ENCODE assay signal across 14 mouse cellular contexts in the genomic region with DNA sequence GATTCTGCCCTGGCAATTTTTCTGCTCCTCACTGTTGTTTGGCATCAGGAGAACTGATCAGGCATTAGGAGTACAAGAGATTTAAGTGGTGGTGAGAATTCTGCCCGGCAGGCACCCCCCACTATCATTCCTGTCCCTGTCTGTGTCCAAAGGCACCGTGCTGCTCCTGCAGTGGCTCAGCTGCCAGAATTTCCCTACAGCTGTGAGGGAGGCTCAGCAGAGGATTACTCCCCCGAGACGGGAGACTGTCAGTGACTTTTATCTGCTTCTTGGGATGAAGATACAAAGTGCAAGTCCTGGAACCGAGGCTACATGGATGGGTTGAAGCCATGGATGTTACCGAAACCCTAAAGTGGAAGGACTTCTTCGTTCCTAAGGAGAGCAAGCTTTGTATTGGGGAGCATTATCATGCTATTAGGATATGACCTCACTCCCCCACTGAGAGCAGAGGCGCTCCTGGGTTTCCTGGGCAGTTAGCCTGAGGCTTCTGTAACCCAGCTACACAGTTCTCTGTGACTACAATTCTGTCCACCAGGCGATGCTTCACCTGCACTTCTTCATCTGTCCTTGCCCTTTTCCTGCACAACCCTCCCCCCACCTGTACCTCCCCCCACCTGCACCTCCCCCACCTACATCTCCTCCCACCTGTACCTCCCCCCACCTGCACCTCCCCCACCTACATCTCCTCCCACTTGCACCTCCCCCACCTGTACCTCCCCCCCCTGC.
A peak's percentile ranks its signal among the peaks of the same experiment; 100 is the strongest.
DNase-seq lines count a peak whose midpoint lies in the region; ATAC-seq and TF ChIP-seq lines count a peak whose summit lies in the region.
"Had no signal": no experiment of that assay in that cellular context is flagged by ENCODE, and none has a peak within 500 bp of the region (broad histone marks: within the 10 kb centered on the region; RNA-seq: fewer than 3 reads in every experiment).

No protein-coding gene starts in this region.

- H3K9me3 ChIP-seq in intestine, embryonic 14.5 days (ENCODE audit: control insufficient read depth, low read length) = no peaks in the 10 kb centered on the region
- H3K9me3 ChIP-seq in intestine, embryonic 15.5 days = no peaks in the 10 kb centered on the region
- H3K9me3 ChIP-seq in forebrain, embryonic 15.5 days = no peaks in the 10 kb centered on the region
- no peaks in the 10 kb centered on the region for H3K9me3 ChIP-seq in midbrain, postnatal 0 days (ENCODE audit: low read length)

- no peak overlapping the region for H3K4me3 ChIP-seq in intestine, embryonic 14.5 days (ENCODE audit: low read depth, low read length)
- H3K4me3 ChIP-seq in intestine, embryonic 15.5 days (replicated peaks) = no peak overlapping the region
- no peak overlapping the region for H3K4me3 ChIP-seq in forebrain, embryonic 15.5 days
- no peak overlapping the region for H3K4me3 ChIP-seq in midbrain, postnatal 0 days (ENCODE audit: low read depth, low read length)
- H3K4me3 ChIP-seq: left cerebral cortex, adult 2 months had no signal

- no peak for ATAC-seq in intestine, embryonic 14.5 days (replicated peaks; ENCODE audit: low FRiP score, low TSS enrichment, low read depth)
- no peak for ATAC-seq in intestine, embryonic 15.5 days
- no peak for ATAC-seq in forebrain, embryonic 15.5 days (replicated peaks)
- peak; percentile 24; the same call in 1 of the 2 replicates for ATAC-seq in midbrain, postnatal 0 days (ENCODE audit: low FRiP score)
- ATAC-seq: intestine, postnatal 0 days had no signal

- no peak; the same call in 1 of the 2 replicates for TF ChIP-seq CTCF in midbrain, postnatal 0 days (IDR thresholded peaks at IDR 0.05)

- no peak overlapping the region for H3K4me2 ChIP-seq in intestine, embryonic 14.5 days (ENCODE audit: low read length)
- no peak overlapping the region for H3K4me2 ChIP-seq in intestine, embryonic 15.5 days (replicated peaks)
- no peak overlapping the region for H3K4me2 ChIP-seq in forebrain, embryonic 15.5 days (replicated peaks)
- peak overlapping the region; percentile 4; the same call in 1 of the 2 replicates for H3K4me2 ChIP-seq in midbrain, postnatal 0 days (ENCODE audit: low read depth, low read length, poor library complexity, severe bottlenecking)

- WGBS in intestine, embryonic 14.5 days = 5% methylated on average over 9 of the region's 9 CpGs
- 7% methylated on average over 9 of the region's 9 CpGs for WGBS in intestine, embryonic 15.5 days
- WGBS in forebrain, embryonic 15.5 days = 5% methylated on average over 9 of the region's 9 CpGs
- 2% methylated on average over 9 of the region's 9 CpGs for WGBS in midbrain, postnatal 0 days

- no peaks in the 10 kb centered on the region for H3K4me1 ChIP-seq in intestine, embryonic 14.5 days (replicated peaks; ENCODE audit: control insufficient read depth, insufficient read depth, low read length)
- no peaks in the 10 kb centered on the region for H3K4me1 ChIP-seq in intestine, embryonic 15.5 days (replicated peaks)
- H3K4me1 ChIP-seq in forebrain, embryonic 15.5 days = peaks cover 39% of the 10 kb centered on the region
- H3K4me1 ChIP-seq in midbrain, postnatal 0 days (ENCODE audit: insufficient read depth, low read length) = peaks cover 32% of the 10 kb centered on the region

- no peak overlapping the region for H3K9ac ChIP-seq in intestine, embryonic 14.5 days (ENCODE audit: low read length)
- no peak overlapping the region for H3K9ac ChIP-seq in intestine, embryonic 15.5 days
- no peak overlapping the region for H3K9ac ChIP-seq in forebrain, embryonic 15.5 days (replicated peaks)
- no peak overlapping the region for H3K9ac ChIP-seq in midbrain, postnatal 0 days (replicated peaks; ENCODE audit: low read length, poor library complexity, severe bottlenecking)

- H3K36me3 ChIP-seq in intestine, embryonic 14.5 days (ENCODE audit: control insufficient read depth, insufficient read depth, low read length) = no peaks in the 10 kb centered on the region
- H3K36me3 ChIP-seq in intestine, embryonic 15.5 days = no peaks in the 10 kb centered on the region
- H3K36me3 ChIP-seq in forebrain, embryonic 15.5 days = no peaks in the 10 kb centered on the region
- H3K36me3 ChIP-seq in midbrain, postnatal 0 days (ENCODE audit: insufficient read depth, low read length) = no peaks in the 10 kb centered on the region

- H3K27me3 ChIP-seq in intestine, embryonic 14.5 days (replicated peaks; ENCODE audit: control insufficient read depth, insufficient read depth, low read length) = 0 out of 2 replicates have a peak, but pooled peaks cover 2% of the 10 kb centered on the region
- no peaks in the 10 kb centered on the region; the same call in 1 of the 2 replicates for H3K27me3 ChIP-seq in intestine, embryonic 15.5 days (replicated peaks)
- H3K27me3 ChIP-seq in forebrain, embryonic 15.5 days = no peaks in the 10 kb centered on the region
- no peaks in the 10 kb centered on the region for H3K27me3 ChIP-seq in midbrain, postnatal 0 days (ENCODE audit: insufficient read depth, low read length)

- DNase-seq in intestine, embryonic 14.5 days (ENCODE audit: low spot score) = peak; percentile 52
- peak; percentile 42 for DNase-seq in ZHBTc4 (ENCODE audit: low read depth, low spot score)
- DNase-seq in midbrain, postnatal 0 days (ENCODE audit: low spot score) = peak; percentile 26
- DNase-seq in natural killer cell, adult 2 months (ENCODE audit: low spot score in 2 of 2) = no peak
- no peak for DNase-seq in cerebellum, adult 18-20 months
- DNase-seq in gastrocnemius, adult 8-10 months (ENCODE audit: low spot score in 2 of 2) = no peak
- DNase-seq: adrenal gland, postnatal 10 days; cerebellum, postnatal 14 days; spleen, adult 18-20 months; thymus, postnatal 36 days had no signal

- no peak overlapping the region for H3K27ac ChIP-seq in intestine, embryonic 14.5 days (ENCODE audit: low read depth)
- no peak overlapping the region for H3K27ac ChIP-seq in intestine, embryonic 15.5 days
- 0 out of 2 replicates have a peak overlapping the region, but pooled peaks have one; percentile 0 for H3K27ac ChIP-seq in forebrain, embryonic 15.5 days (replicated peaks)
- peak overlapping the region; percentile 71 for H3K27ac ChIP-seq in midbrain, postnatal 0 days (ENCODE audit: low read depth, low read length)
- H3K27ac ChIP-seq: left cerebral cortex, adult 2 months had no signal

Comparison
In these comparisons a context has a peak if more than half of its experiments do, and no peak if none do; other contexts are left out.
1. DNase-seq: peak in intestine, embryonic 14.5 days (single experiment), ZHBTc4 (single experiment) and midbrain, postnatal 0 days (single experiment); none in natural killer cell, adult 2 months (0 of 2), cerebellum, adult 18-20 months (0 of 2) and gastrocnemius, adult 8-10 months (0 of 2).
2. H3K27ac ChIP-seq: peak in forebrain, embryonic 15.5 days (single experiment) and midbrain, postnatal 0 days (single experiment); none in intestine, embryonic 14.5 days (single experiment) and intestine, embryonic 15.5 days (single experiment).